Mouse (Mus musculus) small intestine, adult 2 months (tissue): Measurements from ENCODE around the gene Frmd8. TPM values are rescaled to one million over a fixed set of nuclear protein-coding genes. Genes with fewer than 3 reads are reported as not detected.
A peak's percentile ranks its signal among the peaks of the same experiment; 100 is the strongest.

Experiments
- H3K27ac ChIP-seq: fragments of 200-500 bp; 2 replicates; pipeline ENCODE4 v1.5.1; 2012; ENCODE audit warnings: low read depth, low read length, control low read depth, inconsistent platforms; ENCODE audit not compliant: insufficient read depth
- H3K27me3 ChIP-seq: fragments of 200-500 bp; 2 replicates; pipeline ENCODE4 v1.6.1; 2012; ENCODE audit warnings: mild to moderate bottlenecking, moderate library complexity, low read length, inconsistent platforms; ENCODE audit not compliant: control insufficient read depth, insufficient read depth
- H3K36me3 ChIP-seq: fragments of 200-500 bp; 2 replicates; pipeline ENCODE4 v1.6.1; 2012; ENCODE audit warnings: mild to moderate bottlenecking, low read length, control low read depth, inconsistent platforms; ENCODE audit not compliant: control insufficient read depth, insufficient read depth
- H3K4me1 ChIP-seq: fragments of 200-500 bp; 2 replicates; pipeline ENCODE4 v1.6.1; 2012; ENCODE audit warnings: low read length, inconsistent platforms, mixed read lengths; ENCODE audit not compliant: control insufficient read depth, insufficient read depth, insufficient read length
- H3K4me3 ChIP-seq: fragments of 200-500 bp; 2 replicates; pipeline ENCODE4 v1.5.1; 2012; ENCODE audit warnings: low read depth, mild to moderate bottlenecking, control low read depth, inconsistent platforms, low read length, moderate library complexity
- CTCF ChIP-seq: fragments of 200-500 bp; IDR thresholded peaks from 2 replicates; pipeline ENCODE4 v1.5.1; 2012; ENCODE audit warnings: low read depth, mild to moderate bottlenecking, control low read depth, inconsistent platforms, low read length, moderate library complexity, mixed read lengths; ENCODE audit not compliant: insufficient replicate concordance, insufficient read length; ENCODE audit errors: extremely low read depth
- POLR2A ChIP-seq: fragments of 200-500 bp; IDR thresholded peaks from 2 replicates; pipeline ENCODE4 v1.6.1; 2012; ENCODE audit warnings: low read depth, mild to moderate bottlenecking, control low read depth, inconsistent platforms, low read length, moderate library complexity
- WGBS: fragments of 180-500 bp; shearing (Covaris S2); methylation state at CpG from one replicate; pipeline ENCODE4 v1.1.7; 2018; 5-methylcytosine and 5-hydroxymethylcytosine counted together
- polyA plus RNA-seq: library from polyadenylated mRNA; depleted of rRNA; stranded (reverse); fragments of >200 nt; gene quantifications from 2 replicates; pipeline ENCODE4 v1.2.3, GENCODE M21; 2012

Gene Frmd8
- polyA plus RNA-seq, 1 experiment: 62.1 TPM

- Histone ChIP-seq H3K27me3 (no peaks in the 10 kb centered on the region), H3K27ac (peak overlapping the region; percentile 22), H3K36me3 (no peaks in the 10 kb centered on the region), H3K4me3 (no peak overlapping the region), H3K4me1 (peaks cover 37% of the 10 kb centered on the region)
- TF ChIP-seq POLR2A (no peak), CTCF (no peak)
- 57% methylated on average over 6 of the region's 6 CpGs for WGBS
Measured at GRCm38 (mm10) chr19:5806809-5807205, 68.3 kb downstream of the Frmd8 start.

DNA sequence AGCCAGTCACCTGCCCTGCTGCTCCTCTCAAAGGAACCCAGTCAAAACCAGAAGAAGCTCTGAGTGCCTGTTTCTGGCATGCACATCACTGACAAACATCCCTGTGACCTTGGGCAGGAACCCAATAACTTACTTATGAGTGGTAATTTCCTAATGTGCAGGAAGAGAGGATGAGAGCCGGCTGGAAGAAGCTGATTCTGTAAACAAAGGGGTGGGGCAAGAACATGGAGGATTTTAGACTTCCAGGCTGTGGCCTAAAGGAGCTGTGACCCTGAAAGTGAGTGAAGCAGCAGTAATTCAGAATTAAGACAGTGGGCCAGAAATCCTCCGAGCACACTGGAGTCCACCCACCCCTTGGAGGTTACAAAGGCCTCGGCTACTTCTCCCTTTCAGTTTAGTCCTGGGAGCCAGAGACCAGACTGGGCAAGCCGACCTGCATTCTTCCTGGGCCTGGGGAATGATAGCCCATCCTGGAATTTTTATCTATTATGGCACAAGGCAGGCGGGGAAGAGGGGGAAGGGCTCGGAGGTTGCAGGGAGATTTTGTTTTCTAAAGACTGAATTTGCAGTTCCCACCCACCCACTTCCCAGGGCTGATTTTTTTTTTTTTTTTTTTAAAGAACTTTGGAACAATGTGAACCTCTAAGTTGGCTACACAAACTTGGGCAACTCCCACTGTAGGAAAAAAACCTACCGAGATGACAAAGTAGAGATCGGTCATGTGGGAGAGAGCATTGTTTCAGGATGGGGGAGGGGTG, 68.8 kb downstream of the Frmd8 start:
- 43% methylated on average over 8 of the region's 8 CpGs for WGBS
- Histone ChIP-seq H3K27me3 (no peaks in the 10 kb centered on the region), H3K4me3 (no peak overlapping the region), H3K4me1 (peaks cover 32% of the 10 kb centered on the region), H3K36me3 (no peaks in the 10 kb centered on the region), H3K27ac (peak overlapping the region; percentile 84)
- TF ChIP-seq POLR2A: no peak
- TF ChIP-seq CTCF: no peak

DNA sequence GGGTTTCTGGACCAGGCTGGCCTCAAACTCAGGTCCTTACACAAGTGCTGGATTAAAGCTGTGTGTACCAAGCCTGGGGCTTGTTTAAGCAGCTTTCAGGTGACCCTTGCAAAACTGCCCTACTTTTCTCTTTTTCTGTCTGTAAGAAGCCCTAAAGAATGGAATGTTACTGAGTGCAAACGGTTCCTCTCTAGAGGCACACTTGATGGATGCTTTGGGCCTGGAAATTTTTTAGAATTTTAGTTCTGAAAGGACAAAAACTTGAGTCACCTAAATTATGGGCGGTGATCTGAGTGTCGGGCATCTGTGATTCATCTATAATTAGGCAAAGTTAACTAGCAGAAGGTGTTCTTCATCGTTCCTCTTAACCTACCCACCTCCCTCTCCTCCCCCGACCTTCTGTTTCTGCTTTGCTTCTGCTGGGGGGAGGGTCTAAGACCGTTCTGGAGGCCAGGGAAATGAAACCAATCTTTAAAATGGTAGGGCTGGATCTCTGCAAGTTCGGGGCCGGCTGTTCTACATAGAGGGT, 70.6 kb downstream of the Frmd8 start:
- Histone ChIP-seq H3K4me1 (peaks cover 14% of the 10 kb centered on the region), H3K36me3 (peaks cover 15% of the 10 kb centered on the region), H3K4me3 (no peak overlapping the region), H3K27me3 (no peaks in the 10 kb centered on the region), H3K27ac (peak overlapping the region; percentile 97)
- WGBS: 61% methylated on average over 8 of the region's 8 CpGs
- no peak for TF ChIP-seq POLR2A
- TF ChIP-seq CTCF: no peak

GRCm38 (mm10) chr19:5803881-5804279, 71.2 kb downstream of the Frmd8 start:
- 1% methylated on average over 16 of the region's 16 CpGs for WGBS
- Histone ChIP-seq H3K36me3 (peaks cover 17% of the 10 kb centered on the region), H3K27me3 (no peaks in the 10 kb centered on the region), H3K27ac (peak overlapping the region; percentile 97), H3K4me1 (peaks cover 12% of the 10 kb centered on the region), H3K4me3 (peak overlapping the region; percentile 65)
- no peak for TF ChIP-seq CTCF
- no peak for TF ChIP-seq POLR2A

GRCm38 (mm10) chr19:5803041-5803880, 71.8 kb downstream of the Frmd8 start:
- peaks cover 8% of the 10 kb centered on the region for H3K4me1 ChIP-seq
- H3K4me3 ChIP-seq: peak overlapping the region; percentile 76
- H3K36me3 ChIP-seq: peaks cover 22% of the 10 kb centered on the region
- under 1% methylated on average over 66 of the region's 67 CpGs for WGBS
- H3K27me3 ChIP-seq: no peaks in the 10 kb centered on the region
- H3K27ac ChIP-seq: peak overlapping the region; percentile 100
- no peak for TF ChIP-seq CTCF
- TF ChIP-seq POLR2A: peak; percentile 91

DNA sequence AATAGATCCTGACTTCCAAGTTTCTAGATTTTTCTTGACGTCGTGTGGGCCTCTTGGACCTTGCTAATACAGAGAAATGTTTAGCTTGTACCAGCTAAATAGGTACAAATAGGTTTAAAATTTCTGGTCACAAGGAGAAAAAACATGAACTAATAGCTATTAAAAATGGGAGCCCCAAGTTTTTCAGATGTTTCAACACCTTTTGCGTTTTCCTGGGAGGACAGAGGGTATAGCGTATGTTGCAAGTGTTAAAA, 72.4 kb downstream of the Frmd8 start:
- WGBS: 0% methylated on average over 4 of the region's 4 CpGs

GRCm38 (mm10) chr19:5802011-5802786, 72.9 kb downstream of the Frmd8 start:
- Histone ChIP-seq H3K4me3 (peak overlapping the region; percentile 71), H3K36me3 (peaks cover 32% of the 10 kb centered on the region), H3K27me3 (no peaks in the 10 kb centered on the region), H3K4me1 (peaks cover 8% of the 10 kb centered on the region), H3K27ac (peak overlapping the region; percentile 100)
- WGBS: under 1% methylated on average over 25 of the region's 25 CpGs
- TF ChIP-seq CTCF (no peak), POLR2A (peak; percentile 100)

More for the DNA sequence above, 72.4 kb downstream of the Frmd8 start:
- Histone ChIP-seq H3K27me3 (no peaks in the 10 kb centered on the region), H3K4me1 (peaks cover 8% of the 10 kb centered on the region), H3K36me3 (peaks cover 27% of the 10 kb centered on the region), H3K4me3 (peak overlapping the region; percentile 76), H3K27ac (peak overlapping the region; percentile 100)
- TF ChIP-seq POLR2A (no peak), CTCF (no peak)
